Mouse (Mus musculus) megakaryocyte, embryonic 14.5 days (primary cell): ENCODE data around the gene Vrk2. TPM values are rescaled to one million over a fixed set of nuclear protein-coding genes. Genes with fewer than 3 reads are reported as not detected.

Experiments
- H3K27me3 ChIP-seq: replicated peaks from 2 replicates; pipeline ENCODE3; 2012; ENCODE audit warnings: inconsistent platforms
- H3K36me3 ChIP-seq: replicated peaks from 2 replicates; pipeline ENCODE3; 2012; ENCODE audit warnings: low read length, inconsistent platforms, mixed read lengths
- H3K4me1 ChIP-seq: 2 replicates; pipeline ENCODE4 v1.6.1; 2012; ENCODE audit warnings: inconsistent platforms
- H3K4me3 ChIP-seq: replicated peaks from 2 replicates; pipeline ENCODE3; 2012; ENCODE audit warnings: moderate library complexity, mild to moderate bottlenecking, inconsistent platforms
- H3K9me3 ChIP-seq: 2 replicates; pipeline ENCODE4 v1.6.1; 2012; ENCODE audit warnings: inconsistent platforms
- FLI1 ChIP-seq: IDR thresholded peaks from 2 replicates; pipeline ENCODE4 v1.6.1; 2012; ENCODE audit warnings: low read length, inconsistent platforms, mixed read lengths
- GATA1 ChIP-seq: IDR thresholded peaks from 3 replicates; pipeline ENCODE4 v1.6.1; 2012; ENCODE audit warnings: mixed read lengths, low read length, inconsistent platforms, borderline replicate concordance
- polyA plus RNA-seq: library from polyadenylated mRNA; stranded (reverse); fragments of >175 nt; gene quantifications from 2 replicates; pipeline ENCODE4 v1.2.3, GENCODE M21; 2012; ENCODE audit warnings: low replicate concordance; ENCODE audit not compliant: insufficient read depth

The Vrk2 gene
- polyA plus RNA-seq, 1 experiment: 5.2 TPM

DNA sequence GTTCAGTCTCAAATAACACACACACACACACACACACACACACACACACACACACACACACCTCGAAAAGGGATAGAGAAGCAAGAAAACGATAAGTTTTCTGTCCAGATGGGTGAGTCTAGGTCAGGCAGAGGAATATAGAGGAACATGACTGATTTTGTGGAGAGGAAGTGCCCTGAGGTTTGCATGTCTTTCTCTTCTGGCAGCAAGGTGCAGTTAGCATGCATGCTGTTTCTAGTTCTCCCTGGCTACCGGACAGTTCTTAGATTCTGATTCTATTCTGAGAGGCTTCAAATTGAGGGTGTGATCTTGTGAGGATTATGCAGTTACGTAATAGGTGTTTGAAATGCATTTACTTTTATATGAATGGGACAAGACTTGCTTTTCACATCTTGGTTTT is 6.9 kb upstream of the Vrk2 start:
- TF ChIP-seq FLI1 (no peak), GATA1 (no peak)
- no peaks in the 10 kb centered on the region for H3K27me3 ChIP-seq
- H3K4me3 ChIP-seq: no peak overlapping the region
- no peaks in the 10 kb centered on the region for H3K9me3 ChIP-seq
- H3K4me1 ChIP-seq: peaks cover 50% of the 10 kb centered on the region
- no peaks in the 10 kb centered on the region for H3K36me3 ChIP-seq

DNA sequence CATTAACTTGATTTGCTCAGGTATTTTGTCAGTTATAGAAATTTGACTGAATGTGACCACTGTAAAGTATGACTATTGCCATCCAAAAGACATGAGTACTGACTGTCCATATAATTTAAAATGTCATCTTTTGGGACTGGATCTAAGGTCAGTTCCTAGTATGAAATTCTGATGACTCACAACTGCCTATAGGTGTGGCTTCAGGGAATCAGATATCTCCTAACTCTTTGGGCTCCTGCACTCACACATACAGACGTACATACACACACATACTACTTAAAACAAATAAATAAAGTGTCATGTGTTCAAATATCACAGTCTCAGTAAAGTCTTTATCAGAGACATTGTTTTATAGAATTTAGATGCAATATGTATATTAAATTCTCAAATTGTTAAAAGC is 5.1 kb upstream of the Vrk2 start:
- Histone ChIP-seq H3K4me1 (peaks cover 54% of the 10 kb centered on the region), H3K4me3 (no peak overlapping the region), H3K36me3 (no peaks in the 10 kb centered on the region), H3K9me3 (no peaks in the 10 kb centered on the region), H3K27me3 (no peaks in the 10 kb centered on the region)
- TF ChIP-seq GATA1: no peak
- TF ChIP-seq FLI1: no peak

DNA sequence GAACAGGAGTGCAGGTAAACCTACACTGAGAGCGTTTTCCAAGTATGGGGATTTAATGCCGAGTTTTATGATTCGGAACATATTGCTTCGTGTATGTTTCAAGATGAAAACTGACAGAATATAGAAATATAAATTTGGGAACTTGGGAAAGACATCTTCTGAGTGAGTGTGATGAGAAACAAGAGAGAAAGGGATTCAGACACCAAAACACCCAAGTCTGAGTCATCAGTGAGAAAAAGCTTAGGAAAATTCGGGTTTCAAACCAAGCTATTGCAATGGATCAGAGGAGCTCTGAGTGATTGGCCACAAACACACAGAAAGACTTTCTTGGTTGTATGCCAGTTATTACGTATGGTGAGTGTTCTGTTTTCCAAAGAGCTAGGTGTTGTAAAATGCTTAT is 4.0 kb upstream of the Vrk2 start:
- H3K9me3 ChIP-seq: no peaks in the 10 kb centered on the region
- peaks cover 55% of the 10 kb centered on the region for H3K4me1 ChIP-seq
- H3K27me3 ChIP-seq: no peaks in the 10 kb centered on the region
- no peak overlapping the region for H3K4me3 ChIP-seq
- TF ChIP-seq GATA1: no peak
- no peak for TF ChIP-seq FLI1
- no peaks in the 10 kb centered on the region for H3K36me3 ChIP-seq

DNA sequence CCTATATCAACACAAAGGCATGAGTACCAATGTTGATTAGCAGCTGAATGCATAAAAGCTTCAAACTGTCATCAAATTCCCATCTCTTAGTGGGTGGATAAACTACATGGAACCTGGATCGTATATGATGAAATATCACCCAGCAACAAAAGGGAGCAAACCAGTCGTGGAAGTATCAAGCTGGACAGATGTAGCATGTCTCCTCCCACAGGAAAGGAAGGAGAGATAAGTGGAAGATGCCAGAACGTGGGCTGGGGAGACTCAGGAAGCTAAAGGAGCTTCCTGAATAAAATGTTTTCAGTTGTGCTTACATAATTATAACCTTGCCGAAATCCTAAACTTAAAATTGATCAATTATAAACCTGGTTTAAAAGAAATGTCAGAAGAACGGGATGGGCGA is 3.3 kb upstream of the Vrk2 start:
- Histone ChIP-seq H3K4me1 (peaks cover 61% of the 10 kb centered on the region), H3K9me3 (no peaks in the 10 kb centered on the region)

DNA sequence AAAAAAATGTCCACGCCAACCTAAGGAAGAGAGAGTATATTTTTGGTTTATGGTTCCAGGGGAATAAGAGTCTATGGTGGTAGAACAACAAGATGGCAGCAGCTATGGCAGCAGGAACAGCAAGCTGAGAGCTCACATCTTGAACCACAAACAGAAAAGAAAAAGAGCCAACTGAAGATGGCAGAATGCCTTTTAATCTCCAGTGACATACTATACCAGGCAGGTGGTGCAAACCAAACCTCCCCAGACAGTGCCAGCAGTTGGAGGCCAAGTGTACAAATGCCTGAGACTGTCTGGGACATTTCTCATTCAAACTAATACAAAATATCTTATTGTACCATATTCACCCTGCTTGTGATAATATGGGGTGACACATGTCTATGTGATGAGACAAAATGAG is 2.4 kb upstream of the Vrk2 start:
- Histone ChIP-seq H3K4me1 (peaks cover 55% of the 10 kb centered on the region), H3K36me3 (peaks cover 2% of the 10 kb centered on the region), H3K27me3 (no peaks in the 10 kb centered on the region), H3K4me3 (no peak overlapping the region), H3K9me3 (no peaks in the 10 kb centered on the region)
- TF ChIP-seq GATA1 (no peak), FLI1 (no peak)

More for the DNA sequence above, 3.3 kb upstream of the Vrk2 start:
- no peaks in the 10 kb centered on the region for H3K27me3 ChIP-seq
- H3K36me3 ChIP-seq: no peaks in the 10 kb centered on the region
- no peak for TF ChIP-seq GATA1
- TF ChIP-seq FLI1: no peak
- H3K4me3 ChIP-seq: peak overlapping the region; percentile 66

DNA sequence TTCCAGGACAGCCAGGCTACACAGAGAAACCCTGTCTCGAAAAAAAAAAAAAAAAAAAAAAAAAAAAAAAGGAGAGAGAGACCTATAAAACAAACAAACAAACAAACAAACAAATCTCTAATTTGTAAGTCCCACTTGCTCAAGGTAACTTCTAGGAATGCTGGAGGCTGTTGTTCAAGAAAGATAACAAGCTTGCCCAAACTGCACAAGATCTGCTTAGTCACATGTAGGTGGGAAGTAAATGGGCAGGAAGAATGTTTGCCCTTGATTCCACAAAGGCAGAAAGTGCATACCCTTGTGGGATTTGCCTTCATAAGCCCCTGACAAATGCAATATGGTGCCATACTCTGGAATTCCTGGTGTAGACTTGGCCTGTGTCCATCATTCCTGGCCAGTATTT is 688 bp upstream of the Vrk2 start:
- peaks cover 50% of the 10 kb centered on the region for H3K4me1 ChIP-seq
- H3K27me3 ChIP-seq: no peaks in the 10 kb centered on the region
- H3K9me3 ChIP-seq: no peaks in the 10 kb centered on the region
- H3K36me3 ChIP-seq: peaks cover 16% of the 10 kb centered on the region
- no peak for TF ChIP-seq GATA1
- no peak for TF ChIP-seq FLI1
- no peak overlapping the region for H3K4me3 ChIP-seq

DNA sequence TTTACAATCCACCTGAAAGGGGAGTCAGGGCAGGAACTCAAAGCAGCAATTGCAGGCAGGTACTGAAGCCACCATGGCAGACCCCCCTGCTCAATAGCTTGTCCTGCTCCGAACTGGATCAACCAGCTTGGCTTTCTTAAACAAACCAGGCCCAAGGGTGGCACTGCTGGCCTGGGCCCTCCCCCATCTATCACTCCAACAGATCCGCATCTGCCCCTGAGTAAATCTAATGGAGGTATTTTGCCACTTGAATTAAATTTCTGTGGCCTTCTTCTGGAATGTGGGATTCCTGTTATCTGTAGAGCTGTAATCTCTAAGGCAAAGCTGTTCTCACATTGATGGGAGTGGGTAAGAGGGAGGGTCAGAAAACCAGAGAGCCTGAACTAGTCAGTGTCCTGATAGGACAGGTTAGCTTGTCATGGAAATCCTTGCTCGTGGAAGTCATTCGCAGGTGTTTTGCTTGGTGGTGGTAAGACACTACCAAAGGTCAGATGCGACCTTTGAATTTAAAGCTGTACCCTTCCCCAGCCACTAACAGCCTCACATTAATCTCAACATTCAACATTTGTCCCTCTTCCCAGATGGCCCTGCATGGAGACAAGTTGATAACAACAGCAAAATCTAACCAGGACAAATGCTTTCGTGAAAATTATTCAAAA is 1.3 kb downstream of the Vrk2 start:
- TF ChIP-seq GATA1: no peak
- TF ChIP-seq FLI1: no peak
- Histone ChIP-seq H3K4me3 (peak overlapping the region; percentile 95), H3K9me3 (no peaks in the 10 kb centered on the region), H3K4me1 (peaks cover 43% of the 10 kb centered on the region), H3K27me3 (no peaks in the 10 kb centered on the region), H3K36me3 (peaks cover 26% of the 10 kb centered on the region)

DNA sequence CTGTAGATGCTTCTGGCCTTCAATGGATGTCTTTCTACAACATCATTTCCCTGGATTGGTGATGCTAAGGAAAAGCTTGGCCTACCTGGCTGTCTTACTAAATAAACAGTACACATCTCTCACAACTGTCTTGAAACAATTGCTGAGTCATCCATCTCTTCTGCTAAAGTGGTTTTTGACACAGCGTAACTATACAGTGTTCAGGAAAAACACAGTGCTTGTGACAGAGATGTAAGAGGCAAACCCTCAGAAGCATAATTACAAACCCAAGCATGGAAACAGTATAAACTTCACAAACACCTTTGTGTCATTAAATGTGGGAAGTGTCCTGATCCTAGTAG is 6.6 kb downstream of the Vrk2 start:
- Histone ChIP-seq H3K4me1 (peaks cover 31% of the 10 kb centered on the region), H3K4me3 (no peak overlapping the region), H3K27me3 (no peaks in the 10 kb centered on the region), H3K36me3 (peaks cover 63% of the 10 kb centered on the region), H3K9me3 (no peaks in the 10 kb centered on the region)
- TF ChIP-seq GATA1: no peak
- TF ChIP-seq FLI1: no peak

DNA sequence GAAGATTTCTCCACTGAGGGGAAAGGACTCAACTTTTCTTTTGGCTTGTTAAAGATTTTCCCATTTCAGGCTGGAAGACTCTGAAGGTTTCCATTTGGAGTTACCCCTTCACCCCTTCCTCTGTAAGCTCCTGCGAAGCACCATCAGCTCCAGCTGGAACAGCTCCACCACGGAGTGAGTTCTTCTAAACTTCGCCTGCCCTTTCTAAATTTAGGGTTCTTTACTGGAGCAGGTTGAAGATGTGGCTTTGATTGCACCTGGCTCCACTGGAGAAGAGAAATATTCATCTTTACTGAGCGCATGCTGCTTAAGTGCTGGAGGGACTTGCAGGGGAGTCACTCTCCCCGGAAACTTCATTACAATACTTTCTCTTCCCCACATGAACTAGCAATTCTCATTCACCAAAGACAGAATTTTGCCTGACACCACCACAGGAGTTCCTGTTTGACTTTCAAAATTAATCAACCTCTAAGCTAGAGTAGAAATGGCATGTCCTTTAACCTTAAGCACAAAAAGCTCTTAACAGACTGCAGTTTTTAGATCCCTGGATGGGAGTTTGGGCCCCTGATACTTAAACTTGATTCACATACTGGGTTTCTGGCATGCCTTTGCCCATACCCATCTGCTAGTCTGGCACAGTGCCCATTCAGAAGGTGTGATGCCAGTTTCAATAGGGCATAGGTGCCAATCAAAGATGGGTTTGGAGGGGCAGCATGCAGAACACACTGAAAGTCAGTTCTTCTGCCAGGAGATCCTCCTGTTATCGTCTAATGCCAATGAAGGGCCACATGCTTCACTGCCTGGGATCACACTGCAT is 7.2 kb downstream of the Vrk2 start:
- no peaks in the 10 kb centered on the region for H3K9me3 ChIP-seq
- H3K27me3 ChIP-seq: no peaks in the 10 kb centered on the region
- H3K4me1 ChIP-seq: peaks cover 30% of the 10 kb centered on the region
- peak overlapping the region; percentile 34 for H3K4me3 ChIP-seq
- TF ChIP-seq GATA1: no peak
- TF ChIP-seq FLI1: no peak
- H3K36me3 ChIP-seq: peaks cover 63% of the 10 kb centered on the region
